Mouse (Mus musculus) stomach, embryonic 14.5 days (tissue): ENCODE data around the gene Pcsk5. TPM values are rescaled to one million over a fixed set of nuclear protein-coding genes. Genes with fewer than 3 reads are reported as not detected.

Experiments used
- ATAC-seq: fragments of 200-750 bp; cut with Nextera tagmentation; 2 replicates; pipeline ENCODE4 v1.8.0; 2017; ENCODE audit warnings: low read depth, moderate TSS enrichment; ENCODE audit not compliant: insufficient number of reproducible peaks, insufficient read depth, low FRiP score
- H3K27ac ChIP-seq: fragments of 300-500 bp; sonication (generic); 2 replicates; pipeline ENCODE4 v1.5.1; 2014; ENCODE audit warnings: mild to moderate bottlenecking, low read length, moderate library complexity, mixed read lengths
- H3K27me3 ChIP-seq: fragments of 300-500 bp; sonication (generic); 2 replicates; pipeline ENCODE4 v1.6.1; 2014; ENCODE audit warnings: low read length, control low read depth, mixed read lengths; ENCODE audit not compliant: control insufficient read depth, insufficient read depth
- H3K36me3 ChIP-seq: fragments of 300-500 bp; sonication (generic); 2 replicates; pipeline ENCODE4 v1.6.1; 2014; ENCODE audit warnings: mild to moderate bottlenecking, control low read depth, low read length, moderate library complexity, mixed read lengths; ENCODE audit not compliant: control insufficient read depth, insufficient read depth
- H3K4me1 ChIP-seq: fragments of 300-500 bp; sonication (generic); 2 replicates; pipeline ENCODE4 v1.6.1; 2014; ENCODE audit warnings: low read length, control low read depth, mixed read lengths; ENCODE audit not compliant: control insufficient read depth, insufficient read depth
- H3K4me2 ChIP-seq: fragments of 300-500 bp; sonication (generic); replicated peaks from 2 replicates; pipeline ENCODE4 v1.6.1; 2014; ENCODE audit warnings: low read depth, low read length, control low read depth
- H3K4me3 ChIP-seq: fragments of 300-500 bp; sonication (generic); 2 replicates; pipeline ENCODE4 v1.5.1; 2014; ENCODE audit warnings: low read depth, low read length, control low read depth
- H3K9ac ChIP-seq: fragments of 300-500 bp; sonication (generic); replicated peaks from 2 replicates; pipeline ENCODE4 v1.6.1; 2014; ENCODE audit warnings: low read depth, mild to moderate bottlenecking, control low read depth, low read length, moderate library complexity, mixed read lengths
- H3K9me3 ChIP-seq: fragments of 300-500 bp; sonication (generic); 2 replicates; pipeline ENCODE4 v1.6.1; 2016; ENCODE audit warnings: low read depth, low read length, control low read depth; ENCODE audit not compliant: control insufficient read depth
- WGBS: fragments of 180-500 bp; shearing (Covaris S2); extraction: QIAGEN DNeasy Blood & Tissue Kit; methylation state at CpG from one replicate; pipeline ENCODE4 v1.1.7; 2014; 5-methylcytosine and 5-hydroxymethylcytosine counted together
- polyA plus RNA-seq: library from polyadenylated mRNA; unstranded; fragments of >200 nt; fragmentation: Nextera tagmentation; extraction: Ambion mirVana; gene quantifications from 2 replicates; pipeline ENCODE4 v1.2.1, GENCODE M21; 2014

The Pcsk5 gene
- polyA plus RNA-seq, 1 experiment from 2014 or later = 17.9 TPM

GRCm38 (mm10) chr19:17745380-17745779 is 92.1 kb downstream of the Pcsk5 start:
- Histone ChIP-seq H3K27ac (no peak overlapping the region), H3K4me1 (no peaks in the 10 kb centered on the region), H3K9me3 (no peaks in the 10 kb centered on the region), H3K36me3 (no peaks in the 10 kb centered on the region), H3K27me3 (no peaks in the 10 kb centered on the region), H3K4me2 (no peak overlapping the region), H3K4me3 (no peak overlapping the region), H3K9ac (no peak overlapping the region)
- 87% methylated on average over 2 of the region's 2 CpGs for WGBS
- no peak for ATAC-seq

DNA sequence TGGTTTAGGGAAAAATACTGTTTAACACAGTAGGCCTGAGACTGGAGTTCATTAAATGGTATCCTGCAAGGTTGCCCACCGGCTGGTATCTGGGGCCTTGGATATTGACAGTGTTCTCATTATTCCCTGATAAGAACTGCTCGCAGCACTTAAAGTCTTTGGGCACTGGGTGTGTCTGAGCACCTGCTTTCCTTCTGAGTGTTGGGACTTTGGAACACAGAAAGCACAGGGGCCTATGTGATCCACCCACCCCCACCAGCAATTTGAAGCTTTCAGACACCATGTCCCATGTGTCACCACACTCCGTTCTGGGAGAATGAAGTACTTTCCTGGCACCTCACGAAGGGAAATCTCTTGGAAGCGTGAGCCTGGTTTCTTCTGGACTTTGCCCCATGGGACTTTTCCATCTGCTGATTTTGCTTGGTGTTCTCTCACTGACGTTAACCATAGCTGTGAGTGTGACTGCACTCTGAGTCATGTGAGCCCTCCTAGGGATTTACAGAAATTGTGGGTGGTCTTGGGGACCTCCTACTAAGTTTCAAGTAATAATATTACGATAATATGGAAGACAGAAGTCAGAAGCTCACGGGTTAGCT is 92.9 kb downstream of the Pcsk5 start:
- H3K9ac ChIP-seq = no peak overlapping the region
- H3K36me3 ChIP-seq = no peaks in the 10 kb centered on the region
- ATAC-seq = peak; percentile 82
- H3K4me2 ChIP-seq = no peak overlapping the region
- 71% methylated on average over 8 of the region's 8 CpGs for WGBS
- H3K9me3 ChIP-seq = no peaks in the 10 kb centered on the region
- H3K4me1 ChIP-seq = no peaks in the 10 kb centered on the region
- H3K4me3 ChIP-seq = no peak overlapping the region
- H3K27ac ChIP-seq = no peak overlapping the region
- H3K27me3 ChIP-seq = no peaks in the 10 kb centered on the region

DNA sequence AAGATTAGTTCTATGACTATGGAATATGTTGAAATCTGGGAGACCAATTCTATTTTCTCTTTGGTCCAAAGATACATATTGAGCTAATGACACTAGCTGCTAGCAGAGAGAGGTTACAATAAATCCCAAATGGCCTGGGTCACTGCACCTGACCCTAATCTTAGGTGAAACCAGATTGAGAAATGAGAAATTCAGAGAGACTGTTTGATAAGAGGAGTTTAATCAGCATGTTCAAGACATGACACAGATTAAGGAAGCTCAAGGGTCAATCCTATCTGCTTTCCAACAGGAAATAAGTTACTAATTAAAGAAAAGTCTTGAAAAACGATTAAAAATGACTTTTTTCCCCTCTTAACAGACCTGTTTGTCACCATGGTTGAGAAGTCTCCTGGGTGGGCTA is 96.0 kb downstream of the Pcsk5 start:
- 48% methylated on average over 1 of the region's 1 CpGs for WGBS
- H3K9me3 ChIP-seq = no peaks in the 10 kb centered on the region
- no peak overlapping the region for H3K27ac ChIP-seq
- no peaks in the 10 kb centered on the region for H3K36me3 ChIP-seq
- no peaks in the 10 kb centered on the region for H3K4me1 ChIP-seq
- no peak overlapping the region for H3K4me2 ChIP-seq
- no peak overlapping the region for H3K4me3 ChIP-seq
- H3K9ac ChIP-seq = no peak overlapping the region
- no peaks in the 10 kb centered on the region for H3K27me3 ChIP-seq
- ATAC-seq = no peak

DNA sequence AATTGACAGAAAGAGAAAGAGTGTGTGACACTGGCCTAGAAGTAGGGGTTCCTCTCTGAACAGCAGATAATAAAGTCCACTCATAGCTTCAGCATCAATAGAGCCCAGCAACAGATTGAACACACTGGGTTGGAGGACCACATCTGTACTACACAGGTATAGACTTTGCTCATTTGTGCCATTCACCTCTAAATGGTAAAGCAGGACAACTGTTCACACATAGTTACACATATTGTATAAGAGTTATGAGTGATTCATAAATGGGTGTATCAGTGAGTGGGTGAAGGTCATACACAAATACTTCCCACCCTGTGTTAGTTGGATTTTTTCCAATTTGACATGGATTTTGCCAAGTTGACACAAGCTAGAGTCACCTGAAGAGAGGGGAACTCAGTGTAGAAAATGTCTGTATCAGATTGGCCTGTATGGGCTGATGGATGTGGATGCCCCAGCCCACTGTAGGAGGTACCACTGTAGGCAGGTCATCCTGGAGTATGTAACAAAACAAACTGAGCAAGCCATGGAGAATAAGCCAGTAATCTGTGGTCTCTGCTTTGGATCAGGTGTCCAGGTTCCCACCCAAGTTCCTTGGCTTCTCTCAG is 104.7 kb downstream of the Pcsk5 start:
- Histone ChIP-seq H3K9me3 (no peaks in the 10 kb centered on the region), H3K4me3 (no peak overlapping the region), H3K36me3 (no peaks in the 10 kb centered on the region), H3K9ac (no peak overlapping the region), H3K4me2 (no peak overlapping the region), H3K4me1 (no peaks in the 10 kb centered on the region), H3K27ac (no peak overlapping the region), H3K27me3 (no peaks in the 10 kb centered on the region)
- no peak for ATAC-seq

DNA sequence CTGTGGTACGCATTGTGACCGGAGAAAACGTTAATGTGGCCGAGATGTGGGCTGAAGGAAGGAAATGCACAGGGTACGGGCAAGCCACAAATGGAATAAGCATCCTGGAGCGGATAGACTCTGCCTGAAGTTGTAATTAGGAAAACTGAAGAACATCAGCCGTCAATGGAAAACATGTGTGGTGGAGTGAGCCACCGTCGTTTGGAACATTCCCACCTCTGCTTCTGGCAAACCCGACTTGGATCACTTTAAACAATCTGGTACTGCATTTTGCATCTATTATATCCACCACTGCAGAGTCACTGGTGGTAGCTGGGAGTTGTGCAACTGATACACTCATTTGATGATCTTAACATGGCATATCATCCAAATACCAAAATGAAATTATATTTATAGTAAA is 120.4 kb downstream of the Pcsk5 start:
- H3K36me3 ChIP-seq = no peaks in the 10 kb centered on the region
- no peaks in the 10 kb centered on the region for H3K27me3 ChIP-seq
- no peak overlapping the region for H3K27ac ChIP-seq
- H3K9me3 ChIP-seq = no peaks in the 10 kb centered on the region
- H3K4me3 ChIP-seq = no peak overlapping the region
- WGBS = 90% methylated on average over 10 of the region's 10 CpGs
- no peak for ATAC-seq
- no peak overlapping the region for H3K9ac ChIP-seq
- H3K4me1 ChIP-seq = no peaks in the 10 kb centered on the region
- no peak overlapping the region for H3K4me2 ChIP-seq

GRCm38 (mm10) chr19:17715281-17715955 is 122.0 kb downstream of the Pcsk5 start:
- Histone ChIP-seq H3K4me3 (no peak overlapping the region), H3K27me3 (no peaks in the 10 kb centered on the region), H3K9me3 (no peaks in the 10 kb centered on the region), H3K27ac (no peak overlapping the region), H3K4me1 (no peaks in the 10 kb centered on the region), H3K36me3 (peaks cover 5% of the 10 kb centered on the region; the same call in 1 of the 2 replicates), H3K4me2 (no peak overlapping the region), H3K9ac (no peak overlapping the region)
- WGBS = 37% methylated on average over 9 of the region's 9 CpGs
- ATAC-seq = no peak

DNA sequence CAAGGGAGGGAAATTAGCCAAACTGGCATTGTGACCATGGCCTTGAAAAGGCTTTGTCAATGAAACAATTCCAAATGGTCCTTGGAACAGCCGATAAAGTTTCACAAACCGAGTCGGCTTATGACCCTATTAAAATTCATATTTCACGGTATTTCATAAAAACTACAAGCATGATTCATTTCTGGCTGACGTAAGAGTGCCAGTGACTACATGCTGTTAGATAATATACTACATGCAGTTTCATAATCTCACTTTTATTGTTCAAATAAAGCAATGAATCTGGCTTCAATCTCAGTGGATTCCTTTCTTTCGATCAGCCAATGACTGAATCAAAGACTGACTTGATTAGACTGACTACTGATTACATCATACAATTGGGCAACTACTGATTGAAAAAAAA is 145.8 kb downstream of the Pcsk5 start:
- no peaks in the 10 kb centered on the region for H3K4me1 ChIP-seq
- H3K27ac ChIP-seq = no peak overlapping the region
- no peak overlapping the region for H3K4me3 ChIP-seq
- no peaks in the 10 kb centered on the region for H3K36me3 ChIP-seq
- no peaks in the 10 kb centered on the region for H3K9me3 ChIP-seq
- WGBS = 92% methylated on average over 6 of the region's 6 CpGs
- H3K4me2 ChIP-seq = no peak overlapping the region
- ATAC-seq = no peak
- no peak overlapping the region for H3K9ac ChIP-seq
- H3K27me3 ChIP-seq = no peaks in the 10 kb centered on the region

GRCm38 (mm10) chr19:17678371-17678770 is 159.1 kb downstream of the Pcsk5 start:
- ATAC-seq = no peak
- Histone ChIP-seq H3K36me3 (no peaks in the 10 kb centered on the region), H3K4me2 (no peak overlapping the region), H3K27me3 (no peaks in the 10 kb centered on the region), H3K9ac (no peak overlapping the region), H3K27ac (no peak overlapping the region), H3K4me3 (no peak overlapping the region), H3K9me3 (no peaks in the 10 kb centered on the region), H3K4me1 (no peaks in the 10 kb centered on the region)
- 74% methylated on average over 7 of the region's 7 CpGs for WGBS
